Mouse (Mus musculus): ENCODE measurements around the gene Stk4. TPM values are rescaled to one million over a fixed set of nuclear protein-coding genes. Genes with fewer than 3 reads are reported as not detected.
A peak's percentile ranks its signal among the peaks of the same experiment; 100 is the strongest.

The Stk4 gene
- total and polyA plus RNA-seq, 2 experiments from 2014 or later: 13.7 to 24.6 TPM

DNA sequence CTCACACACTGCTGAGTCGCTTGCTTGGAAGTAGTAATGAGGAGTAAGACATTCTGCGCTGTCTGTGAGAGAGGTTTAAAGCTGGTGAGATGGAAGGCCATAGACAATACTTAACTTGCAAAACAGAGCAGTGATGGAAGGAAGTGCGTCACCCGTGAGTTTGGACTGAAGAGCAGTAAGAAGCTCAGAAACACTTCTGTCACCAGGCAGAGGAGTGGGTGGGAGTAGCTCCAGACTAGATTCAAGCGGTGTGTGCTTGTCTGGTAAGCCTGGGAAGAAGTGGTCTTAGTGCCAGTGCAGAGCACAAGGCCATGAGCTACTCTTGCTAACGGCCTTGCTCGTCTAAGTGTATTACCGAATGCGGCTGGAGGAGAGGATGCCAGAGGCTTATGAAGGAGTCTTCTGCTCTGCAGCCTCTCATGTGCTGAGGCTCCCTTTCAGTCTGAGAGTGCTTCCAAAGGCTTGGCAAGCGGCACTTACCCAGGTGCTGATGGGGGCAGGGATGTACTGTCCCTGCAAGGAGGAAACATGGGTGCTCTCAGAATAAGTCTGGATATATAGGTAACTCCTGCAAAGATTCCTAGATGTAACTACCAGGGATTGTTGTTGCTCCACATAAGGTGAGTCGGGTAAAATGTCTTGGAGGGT, 28.6 kb downstream of the Stk4 start:
- no peak for TF ChIP-seq CTCF (IDR thresholded peaks at IDR 0.05)
- Histone ChIP-seq H3K27ac (ENCODE audit: low read depth, low read length) (no peak overlapping the region), H3K4me2 (ENCODE audit: low read depth, low read length, poor library complexity, severe bottlenecking) (no peak overlapping the region), H3K4me1 (ENCODE audit: insufficient read depth, low read length) (no peaks in the 10 kb centered on the region), H3K9ac (replicated peaks; ENCODE audit: low read length, poor library complexity, severe bottlenecking) (no peak overlapping the region), H3K4me3 (ENCODE audit: low read depth, low read length) (no peak overlapping the region), H3K9me3 (ENCODE audit: low read length) (no peaks in the 10 kb centered on the region), H3K36me3 (ENCODE audit: insufficient read depth, low read length) (peaks cover 24% of the 10 kb centered on the region), H3K27me3 (ENCODE audit: insufficient read depth, low read length) (no peaks in the 10 kb centered on the region)
- ATAC-seq (ENCODE audit: low FRiP score) (no peak), DNase-seq (ENCODE audit: low spot score) (no peak)
- WGBS: 95% methylated on average over 11 of the region's 11 CpGs

DNA sequence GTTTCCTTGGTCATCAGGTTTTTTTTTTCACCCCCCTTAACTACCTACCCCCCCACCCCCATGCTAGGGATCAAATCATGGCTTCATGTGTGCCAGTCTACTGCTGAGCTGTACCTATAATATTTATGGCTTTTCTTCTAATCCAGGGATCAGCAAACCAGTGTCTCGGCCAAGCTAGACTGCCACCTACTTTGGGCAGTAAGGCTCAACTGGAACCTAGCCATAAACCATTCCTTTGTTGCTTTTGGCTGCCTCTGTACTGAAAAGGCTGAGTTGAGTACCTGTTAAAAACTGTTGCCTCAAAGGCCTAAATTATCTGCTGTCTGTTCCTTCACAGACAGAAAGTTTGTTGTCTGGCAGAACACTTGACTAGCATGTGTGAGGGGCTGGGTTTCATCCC, 31.8 kb downstream of the Stk4 start:
- no peaks in the 10 kb centered on the region for H3K27me3 ChIP-seq (ENCODE audit: insufficient read depth, low read length)
- H3K27ac ChIP-seq (ENCODE audit: low read depth, low read length): no peak overlapping the region
- DNase-seq (ENCODE audit: low spot score) (no peak), ATAC-seq (ENCODE audit: low FRiP score) (no peak)
- peaks cover 24% of the 10 kb centered on the region for H3K36me3 ChIP-seq (ENCODE audit: insufficient read depth, low read length)
- H3K4me1 ChIP-seq (ENCODE audit: insufficient read depth, low read length): no peaks in the 10 kb centered on the region
- H3K4me3 ChIP-seq (ENCODE audit: low read depth, low read length): no peak overlapping the region
- TF ChIP-seq CTCF (IDR thresholded peaks at IDR 0.05): no peak
- WGBS: 77% methylated on average over 1 of the region's 1 CpGs
- no peak overlapping the region for H3K9ac ChIP-seq (replicated peaks; ENCODE audit: low read length, poor library complexity, severe bottlenecking)
- H3K4me2 ChIP-seq (ENCODE audit: low read depth, low read length, poor library complexity, severe bottlenecking): no peak overlapping the region
- no peaks in the 10 kb centered on the region for H3K9me3 ChIP-seq (ENCODE audit: low read length)

DNA sequence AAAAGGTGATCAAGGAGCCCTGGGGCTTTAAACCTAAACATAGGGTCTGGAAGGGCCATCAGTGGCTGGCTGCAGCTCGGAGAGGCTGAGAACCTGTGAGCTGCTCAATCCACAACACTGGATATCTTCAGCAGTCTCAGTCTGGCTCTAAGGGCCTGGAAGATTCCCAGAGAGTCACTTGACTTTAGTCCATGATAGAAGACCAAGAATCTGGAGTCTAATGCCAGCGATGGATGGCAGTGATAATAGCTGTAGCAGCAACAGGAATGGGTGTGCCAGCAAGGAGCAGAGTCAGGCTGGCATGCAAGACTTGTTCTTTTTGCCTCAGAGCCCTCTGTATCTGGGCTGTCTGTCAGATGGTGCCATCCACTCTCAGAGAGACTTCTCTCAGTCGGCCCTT, 32.2 kb downstream of the Stk4 start:
- Histone ChIP-seq H3K4me3 (ENCODE audit: low read depth, low read length) (no peak overlapping the region), H3K4me2 (ENCODE audit: low read depth, low read length, poor library complexity, severe bottlenecking) (no peak overlapping the region), H3K9me3 (ENCODE audit: low read length) (no peaks in the 10 kb centered on the region), H3K4me1 (ENCODE audit: insufficient read depth, low read length) (no peaks in the 10 kb centered on the region), H3K27me3 (ENCODE audit: insufficient read depth, low read length) (no peaks in the 10 kb centered on the region), H3K9ac (replicated peaks; ENCODE audit: low read length, poor library complexity, severe bottlenecking) (no peak overlapping the region), H3K27ac (ENCODE audit: low read depth, low read length) (no peak overlapping the region), H3K36me3 (ENCODE audit: insufficient read depth, low read length) (peaks cover 24% of the 10 kb centered on the region)
- WGBS: 89% methylated on average over 3 of the region's 3 CpGs
- TF ChIP-seq CTCF (IDR thresholded peaks at IDR 0.05): no peak
- no peak for ATAC-seq (ENCODE audit: low FRiP score)
- DNase-seq (ENCODE audit: low spot score): no peak

DNA sequence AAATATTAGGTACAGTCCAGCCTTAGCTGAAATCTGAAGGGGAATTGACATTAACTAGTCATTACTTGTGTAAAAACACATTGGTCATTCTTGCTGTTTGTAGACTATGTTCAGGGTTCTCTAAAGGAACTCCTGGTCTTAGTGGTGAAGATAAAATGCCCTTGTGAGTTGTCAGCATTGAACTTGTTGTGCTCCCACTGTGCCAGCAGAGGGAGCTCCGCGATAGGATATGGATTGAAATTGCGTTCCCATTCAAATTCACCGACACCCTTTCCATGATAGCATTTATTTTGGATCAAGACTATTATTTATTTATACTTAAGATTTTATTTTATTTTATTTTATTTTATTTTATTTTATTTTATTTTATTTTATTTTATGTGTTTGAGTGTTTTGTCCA, 33.4 kb downstream of the Stk4 start:
- DNase-seq (ENCODE audit: low spot score) (peak; percentile 75), ATAC-seq (ENCODE audit: low FRiP score) (no peak)
- Histone ChIP-seq H3K4me1 (ENCODE audit: insufficient read depth, low read length) (no peaks in the 10 kb centered on the region), H3K27ac (ENCODE audit: low read depth, low read length) (no peak overlapping the region), H3K36me3 (ENCODE audit: insufficient read depth, low read length) (peaks cover 23% of the 10 kb centered on the region), H3K9me3 (ENCODE audit: low read length) (no peaks in the 10 kb centered on the region), H3K4me3 (ENCODE audit: low read depth, low read length) (no peak overlapping the region), H3K9ac (replicated peaks; ENCODE audit: low read length, poor library complexity, severe bottlenecking) (no peak overlapping the region), H3K4me2 (ENCODE audit: low read depth, low read length, poor library complexity, severe bottlenecking) (no peak overlapping the region), H3K27me3 (ENCODE audit: insufficient read depth, low read length) (no peaks in the 10 kb centered on the region)
- 17% methylated on average over 4 of the region's 4 CpGs for WGBS
- TF ChIP-seq CTCF (IDR thresholded peaks at IDR 0.05): peak; percentile 90

DNA sequence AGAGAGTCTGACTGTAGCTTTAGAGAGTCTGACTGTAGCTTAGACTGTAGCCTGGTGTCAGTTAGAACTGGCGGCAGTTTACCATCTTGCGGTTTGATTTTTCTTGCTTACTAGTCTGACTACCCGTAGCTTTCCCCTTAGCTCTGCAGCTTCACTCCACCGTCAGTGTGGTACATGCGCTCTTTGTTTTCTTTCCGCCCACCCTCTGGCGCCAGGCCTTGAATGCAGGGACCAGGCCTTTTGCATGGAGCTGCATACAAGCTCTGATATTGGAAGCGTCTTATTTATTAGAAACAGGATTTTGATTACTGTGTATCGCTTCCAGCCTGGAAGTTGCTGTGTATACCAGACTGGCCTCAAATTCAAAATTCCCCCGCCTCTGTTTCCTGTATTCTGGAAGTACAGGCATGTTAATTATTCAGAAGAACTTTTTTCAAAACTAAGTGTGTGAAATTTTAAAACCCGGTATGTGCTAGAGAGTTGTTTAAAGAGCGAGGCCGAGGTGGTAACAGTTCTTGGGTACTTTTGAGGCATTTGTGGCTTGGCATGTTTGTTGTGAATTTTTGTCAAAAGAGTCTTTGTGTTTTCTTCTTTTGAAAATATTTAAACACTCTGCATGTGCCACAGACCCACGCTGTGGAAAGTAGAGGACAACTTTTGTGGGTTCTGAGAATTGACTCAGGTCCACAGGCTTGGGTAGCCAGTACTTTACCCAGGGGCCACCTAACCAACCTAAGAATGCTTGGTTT, 36.3 kb downstream of the Stk4 start:
- DNase-seq (ENCODE audit: low spot score) (no peak), ATAC-seq (ENCODE audit: low FRiP score) (no peak)
- Histone ChIP-seq H3K4me2 (ENCODE audit: low read depth, low read length, poor library complexity, severe bottlenecking) (no peak overlapping the region), H3K4me3 (ENCODE audit: low read depth, low read length) (no peak overlapping the region), H3K9me3 (ENCODE audit: low read length) (no peaks in the 10 kb centered on the region), H3K36me3 (ENCODE audit: insufficient read depth, low read length) (peaks cover 6% of the 10 kb centered on the region; the same call in 1 of the 2 replicates), H3K27me3 (ENCODE audit: insufficient read depth, low read length) (no peaks in the 10 kb centered on the region), H3K27ac (ENCODE audit: low read depth, low read length) (no peak overlapping the region), H3K4me1 (ENCODE audit: insufficient read depth, low read length) (no peaks in the 10 kb centered on the region), H3K9ac (replicated peaks; ENCODE audit: low read length, poor library complexity, severe bottlenecking) (no peak overlapping the region)
- no peak for TF ChIP-seq CTCF (IDR thresholded peaks at IDR 0.05)
- WGBS: 78% methylated on average over 14 of the region's 14 CpGs

DNA sequence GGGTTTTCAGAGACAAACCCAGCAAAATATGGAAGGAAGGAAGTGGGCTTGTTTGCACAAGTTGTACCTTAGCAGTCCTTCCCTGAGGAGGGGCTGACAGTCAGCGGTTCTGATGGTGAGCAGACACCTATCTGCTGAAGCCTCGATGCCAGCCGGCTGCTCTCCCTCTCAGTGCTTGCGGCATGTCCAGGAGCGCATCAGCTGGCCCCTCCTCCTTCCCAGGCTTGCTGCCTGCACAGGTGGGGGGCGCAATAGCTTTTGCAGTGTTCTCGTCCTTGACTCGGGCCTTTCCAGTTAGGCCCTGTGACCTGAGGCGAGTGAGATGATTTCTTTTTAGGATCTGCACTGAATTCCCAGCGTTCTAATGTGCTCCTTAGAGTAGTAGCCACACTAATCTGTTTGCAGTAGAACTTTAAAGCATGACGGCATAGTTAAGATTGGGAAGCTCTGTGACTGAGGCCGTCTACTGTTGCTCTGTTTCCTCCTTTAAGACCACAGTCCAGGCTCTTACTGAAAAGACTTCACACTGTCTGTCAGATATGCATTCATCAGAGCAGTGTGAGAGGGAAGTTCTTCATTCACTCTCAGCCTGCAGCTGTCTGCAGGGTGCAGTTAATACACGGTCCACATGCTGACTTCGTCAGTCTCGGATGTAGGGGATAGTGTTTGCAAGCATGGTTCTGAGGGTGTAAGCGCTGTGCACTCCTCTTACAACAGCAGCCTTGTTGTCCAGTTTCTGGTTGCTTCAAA, 37.2 kb downstream of the Stk4 start:
- H3K9ac ChIP-seq (replicated peaks; ENCODE audit: low read length, poor library complexity, severe bottlenecking): no peak overlapping the region
- no peak for ATAC-seq (ENCODE audit: low FRiP score)

More for the DNA sequence above, 37.2 kb downstream of the Stk4 start:
- H3K4me1 ChIP-seq (ENCODE audit: insufficient read depth, low read length): no peaks in the 10 kb centered on the region
- 49% methylated on average over 16 of the region's 16 CpGs for WGBS
- no peak overlapping the region for H3K27ac ChIP-seq (ENCODE audit: low read depth, low read length)
- no peak overlapping the region for H3K4me2 ChIP-seq (ENCODE audit: low read depth, low read length, poor library complexity, severe bottlenecking)
- peak; percentile 19 for DNase-seq (ENCODE audit: low spot score)
- no peak for TF ChIP-seq CTCF (IDR thresholded peaks at IDR 0.05)
- 0 out of 2 replicates have a peak, but pooled peaks cover 4% of the 10 kb centered on the region for H3K36me3 ChIP-seq (ENCODE audit: insufficient read depth, low read length)
- H3K9me3 ChIP-seq (ENCODE audit: low read length): no peaks in the 10 kb centered on the region
- H3K27me3 ChIP-seq (ENCODE audit: insufficient read depth, low read length): no peaks in the 10 kb centered on the region
- no peak overlapping the region for H3K4me3 ChIP-seq (ENCODE audit: low read depth, low read length)
